Mouse (Mus musculus): ENCODE data around the gene Cacna1d.

DNA sequence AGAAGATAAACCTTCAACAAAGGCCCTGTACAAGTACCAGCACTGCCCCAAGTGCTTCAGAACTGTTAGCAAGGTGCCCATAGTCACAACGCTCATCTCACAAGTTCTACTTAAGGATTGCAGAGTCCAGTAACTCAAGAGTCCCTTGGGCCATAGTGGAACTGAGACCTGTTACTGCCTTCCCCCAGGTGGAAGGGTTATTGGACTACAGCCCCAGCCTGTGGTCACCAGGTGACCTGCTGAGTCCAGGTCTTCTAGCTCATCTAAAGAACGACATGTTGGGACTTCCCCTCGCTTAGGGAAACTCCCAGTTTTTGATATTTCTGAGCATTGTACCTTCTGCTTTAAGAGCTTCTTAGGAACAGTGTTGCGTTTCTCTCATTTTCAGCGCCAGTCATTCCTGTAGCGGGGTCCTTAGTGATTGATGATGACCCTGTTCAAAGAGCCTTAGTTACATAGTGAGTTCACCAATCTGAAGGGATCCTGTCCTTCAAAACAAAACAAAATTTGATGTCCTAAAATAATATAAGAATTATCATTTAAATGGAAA is 19.0 kb upstream of the Cacna1d start:
- TF ChIP-seq POLR2A (IDR thresholded peaks at IDR 0.05; ENCODE audit: low read depth, low read length) (no peak), CTCF (IDR thresholded peaks at IDR 0.05; ENCODE audit: extremely low read depth, insufficient read depth, insufficient read length, insufficient replicate concordance) (no peak)
